Mouse (Mus musculus): ENCODE data around the gene Ltk.

DNA sequence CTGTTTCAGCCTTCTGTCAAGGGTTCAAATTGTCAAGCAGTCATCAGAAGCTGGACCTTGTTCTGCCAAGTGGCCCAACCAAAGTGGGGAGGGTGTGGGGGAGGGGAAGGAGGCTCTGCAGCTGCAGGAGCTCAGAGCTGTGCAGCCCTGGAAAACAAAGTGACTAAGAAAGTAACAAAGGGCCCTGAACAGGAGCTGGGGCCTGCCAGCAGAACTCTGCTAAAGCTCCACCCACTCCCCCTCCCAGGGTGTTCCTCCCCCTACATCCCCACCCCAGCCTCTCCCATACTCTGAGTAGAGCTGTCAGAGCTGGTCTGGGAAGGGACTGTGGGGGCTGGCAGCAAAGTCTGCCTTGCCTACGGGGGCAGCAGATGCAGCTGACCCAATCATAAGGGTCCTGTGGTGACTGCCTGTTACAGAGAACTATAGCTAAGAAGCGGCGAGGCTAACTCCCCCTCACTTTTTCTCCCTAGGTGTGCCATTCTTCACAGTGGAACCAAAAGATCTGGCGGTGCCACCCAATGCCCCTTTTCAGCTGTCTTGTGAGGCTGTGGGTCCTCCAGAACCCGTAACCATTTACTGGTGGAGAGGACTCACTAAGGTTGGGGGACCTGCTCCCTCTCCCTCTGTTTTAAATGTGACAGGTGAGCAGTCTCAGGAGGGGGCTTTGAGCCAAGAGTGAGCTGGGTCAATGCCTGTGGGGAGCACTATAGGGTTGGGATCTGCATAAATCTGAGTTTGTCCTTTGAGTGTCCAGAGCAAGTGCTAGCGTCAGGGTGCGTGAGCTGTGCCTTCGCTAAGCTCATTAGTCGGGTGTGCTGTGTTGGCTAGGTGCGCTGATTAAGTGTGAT lies 42.8 kb upstream of the Ltk start:
- TF ChIP-seq CTCF (IDR thresholded peaks at IDR 0.05; ENCODE audit: low read depth, low read length) (no peak), POLR2A (IDR thresholded peaks at IDR 0.05; ENCODE audit: extremely low read depth, insufficient read depth, low read length) (no peak)

All from liver, adult 2 months (tissue).